Mouse (Mus musculus): Measurements from ENCODE around the gene Cenps.

DNA sequence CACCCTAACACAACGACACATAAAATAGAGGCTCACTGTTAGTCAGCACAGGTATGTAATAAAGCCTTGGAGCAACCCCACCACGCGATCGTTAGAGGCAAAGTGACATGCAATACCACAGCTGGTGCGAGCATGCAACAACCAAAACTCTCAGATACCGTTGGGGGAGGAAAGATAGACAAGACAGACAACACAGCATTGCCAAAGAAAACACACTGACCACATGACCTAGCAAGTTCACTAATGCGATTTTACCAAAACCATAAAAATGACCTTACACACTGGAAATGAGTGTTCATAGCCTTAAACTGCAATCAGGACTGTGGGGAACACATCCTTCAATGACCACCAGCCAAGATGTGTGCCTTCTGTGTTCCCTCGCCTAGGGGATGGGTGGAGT is 46.1 kb downstream of the Cenps start:
- no peak for TF ChIP-seq CTCF (IDR thresholded peaks at IDR 0.05; ENCODE audit: low read depth)
- no peak for TF ChIP-seq EP300 (IDR thresholded peaks at IDR 0.05; ENCODE audit: low read depth)
